Mouse (Mus musculus) fibroblast of lung, adult 2 months (primary cell): ENCODE data around the gene Gm20388.
"Not testable (repeated sequence)": the region's sequence is repeated elsewhere in the genome, so short reads cannot be mapped to it uniquely, and the experiment has no call there.

Source experiments
- DNase-seq: peaks from one replicate; pipeline ENCODE4 v3.0.0-alpha.2; 2011; ENCODE audit warnings: low read depth

Gene Gm20388

DNA sequence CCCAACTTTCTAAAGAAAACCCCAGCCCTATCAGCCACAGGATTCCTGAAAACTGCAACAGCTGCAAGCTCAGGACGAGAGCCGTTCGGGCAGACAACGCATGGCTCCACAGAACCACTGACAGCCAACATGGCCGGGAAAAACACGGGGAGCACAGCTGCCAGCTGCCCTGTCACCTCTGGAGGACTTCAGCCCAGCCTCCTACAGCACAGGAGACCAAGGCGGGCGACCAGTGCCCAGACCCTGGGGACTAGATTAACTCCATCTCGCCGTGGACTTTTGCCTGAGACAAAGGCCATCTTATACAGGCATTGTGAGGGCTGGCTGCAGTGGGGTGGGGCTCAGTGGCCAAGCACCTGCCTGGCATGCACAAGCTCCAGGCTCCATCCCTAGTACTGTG, 1739.3 kb downstream of the Gm20388 start:
- no peak for DNase-seq

DNA sequence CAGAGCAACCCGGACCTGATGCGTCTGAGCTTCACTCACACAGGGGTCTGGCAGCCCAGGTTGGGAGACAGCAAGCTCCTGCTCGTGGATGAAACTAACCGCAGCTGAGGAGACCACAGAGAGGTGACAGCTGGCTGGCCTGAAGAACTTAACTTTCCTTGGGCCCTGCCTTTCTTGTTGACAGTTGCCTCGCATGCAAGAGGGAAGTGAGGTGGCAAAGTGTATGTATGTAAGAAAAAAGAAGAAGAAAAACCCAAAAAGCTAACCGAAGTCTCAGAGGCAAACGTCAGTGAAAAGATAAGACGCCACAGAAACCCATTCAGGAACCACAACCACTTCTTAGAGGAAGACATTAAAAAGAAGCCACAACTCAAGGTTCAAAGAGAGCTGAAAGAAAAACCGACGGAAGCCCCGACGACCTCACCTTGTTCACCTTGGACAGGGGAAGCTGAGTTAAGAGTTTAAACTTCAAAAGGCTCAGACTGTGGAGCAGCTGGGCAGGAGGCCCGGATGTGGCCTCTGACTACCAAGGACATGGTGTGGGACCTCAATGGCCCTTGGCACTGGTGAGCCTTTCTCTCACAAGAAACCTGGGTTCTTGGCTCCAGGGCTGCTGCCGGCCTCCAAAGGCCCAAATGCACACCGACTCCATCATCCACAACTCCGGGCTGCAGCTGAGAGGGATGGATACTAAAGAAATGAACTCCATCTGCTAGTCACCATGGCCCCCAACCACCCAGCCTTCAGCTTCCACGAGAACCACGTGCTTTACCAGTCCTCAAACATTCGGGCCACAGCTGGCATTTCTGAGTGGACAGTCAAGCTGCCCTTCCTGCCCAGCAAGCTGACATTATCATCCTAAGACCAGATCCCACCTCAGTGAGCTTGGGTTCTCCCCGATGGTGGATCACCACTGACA, 1740.0 kb downstream of the Gm20388 start:
- no peak for DNase-seq

GRCm38 (mm10) chr8:121651308-121651873, 1740.8 kb downstream of the Gm20388 start:
- DNase-seq: no peak

GRCm38 (mm10) chr8:121651874-121652361, 1741.3 kb downstream of the Gm20388 start:
- no peak for DNase-seq

DNA sequence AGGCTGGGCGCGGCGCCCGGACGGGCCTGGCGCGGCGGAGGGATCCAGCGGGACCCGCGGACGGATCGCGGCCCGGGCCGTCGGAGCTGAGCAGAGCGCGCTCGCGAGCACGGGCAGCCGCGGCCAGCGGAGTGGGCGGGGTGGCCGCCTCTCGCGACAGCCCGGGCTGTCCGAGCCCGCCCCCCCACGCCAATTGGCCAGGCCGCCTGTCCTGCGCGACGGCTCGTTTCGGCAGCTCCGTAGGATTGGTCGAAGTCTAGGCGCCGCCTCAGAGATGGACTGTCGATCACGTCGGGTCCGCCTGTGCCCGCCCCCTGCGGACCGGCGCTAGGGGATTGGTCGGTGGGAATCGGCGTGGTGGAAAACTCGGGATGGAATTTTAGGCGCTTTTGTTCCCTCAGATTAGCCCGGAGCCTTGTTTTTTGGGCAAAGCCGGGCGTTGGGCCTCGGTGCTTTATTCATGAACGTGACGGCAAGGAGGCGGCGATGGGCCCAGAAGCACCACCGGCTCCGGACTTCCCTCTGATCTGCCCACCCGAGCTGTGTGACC, 1742.2 kb downstream of the Gm20388 start, which contains the start of gene Zcchc14:
TSS of gene Zcchc14 (minus strand) at position 128 of the 550 bp plus-strand sequence.
- peak; percentile 96 for DNase-seq

DNA sequence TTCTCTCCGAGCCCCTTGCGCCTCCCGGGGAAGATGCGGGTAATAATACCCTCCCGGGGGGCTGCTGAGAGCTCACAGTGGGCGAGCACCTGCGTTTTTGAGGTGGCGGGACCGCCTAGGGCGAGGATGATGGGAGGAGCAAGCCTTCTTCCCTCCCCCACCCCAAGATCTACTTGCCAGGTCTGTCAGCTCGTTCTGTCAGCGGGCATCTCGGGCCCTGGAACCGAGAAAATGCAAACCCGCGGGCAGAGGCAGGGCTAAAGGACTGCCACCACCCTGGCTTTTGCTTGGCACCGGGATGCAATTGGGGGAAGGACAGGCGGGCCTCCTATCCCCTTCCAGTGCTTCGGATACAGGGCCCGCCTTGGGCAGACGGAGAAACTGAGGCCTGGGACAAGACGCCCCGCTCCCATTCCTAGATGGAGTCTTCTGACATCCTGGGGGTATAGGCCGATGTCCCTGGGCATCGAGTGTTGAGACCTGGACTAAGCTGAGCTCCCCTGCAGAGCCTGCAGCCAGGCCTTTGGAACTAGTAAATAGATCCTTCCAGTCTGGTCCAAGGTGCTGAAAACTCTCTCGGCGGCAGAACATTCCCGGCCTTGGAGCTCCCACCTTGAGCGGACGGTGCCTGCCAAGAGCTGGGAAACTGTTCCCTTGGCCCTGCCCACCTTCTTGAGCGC, 1742.8 kb downstream of the Gm20388 start:
- no peak for DNase-seq

DNA sequence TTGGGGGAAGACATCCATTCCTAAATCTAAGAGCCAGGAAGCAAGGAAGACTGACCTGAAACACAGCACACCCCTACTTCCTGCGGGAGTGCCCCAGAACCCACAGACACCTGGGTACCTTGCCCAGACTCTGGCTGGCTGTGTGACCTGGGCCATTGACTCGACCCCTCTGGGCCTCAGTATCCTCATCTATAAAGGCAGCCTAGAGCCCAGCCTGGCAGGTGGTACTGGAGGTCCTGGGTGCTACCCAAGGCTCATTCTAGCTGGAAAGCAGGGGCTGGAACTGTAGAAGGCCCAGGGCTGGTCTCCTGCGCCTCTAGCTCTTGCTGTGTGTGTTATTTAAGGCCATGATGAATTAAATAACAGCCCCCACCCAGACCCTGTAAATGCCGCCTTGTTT, 1743.5 kb downstream of the Gm20388 start:
- DNase-seq: no peak

DNA sequence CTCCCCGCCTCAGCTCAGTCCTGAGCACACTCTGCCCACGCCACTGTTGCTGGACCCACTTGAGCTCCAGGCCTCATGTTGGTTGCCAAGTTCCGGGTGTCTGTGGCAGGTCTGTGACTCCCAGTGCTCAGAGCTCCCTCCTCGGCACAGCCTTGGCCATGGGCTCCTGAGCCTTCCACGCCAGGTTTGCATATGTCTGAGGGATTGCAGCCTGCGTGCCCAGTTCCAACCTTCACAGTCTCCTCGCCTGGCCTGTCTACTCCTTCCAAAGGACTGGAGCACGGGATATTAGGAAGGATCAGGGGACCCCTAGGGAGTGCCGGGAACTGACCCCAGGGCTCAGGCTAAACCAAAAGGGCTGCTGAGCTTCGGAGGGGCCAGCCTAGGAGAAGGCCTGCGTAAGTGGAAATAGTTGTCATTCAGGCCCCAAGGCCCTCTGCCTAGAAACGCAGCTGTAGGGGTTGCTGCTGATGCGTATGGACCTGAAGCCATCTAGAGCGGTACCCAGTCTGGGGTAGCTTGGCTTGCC, 1744.4 kb downstream of the Gm20388 start:
- DNase-seq: no peak

DNA sequence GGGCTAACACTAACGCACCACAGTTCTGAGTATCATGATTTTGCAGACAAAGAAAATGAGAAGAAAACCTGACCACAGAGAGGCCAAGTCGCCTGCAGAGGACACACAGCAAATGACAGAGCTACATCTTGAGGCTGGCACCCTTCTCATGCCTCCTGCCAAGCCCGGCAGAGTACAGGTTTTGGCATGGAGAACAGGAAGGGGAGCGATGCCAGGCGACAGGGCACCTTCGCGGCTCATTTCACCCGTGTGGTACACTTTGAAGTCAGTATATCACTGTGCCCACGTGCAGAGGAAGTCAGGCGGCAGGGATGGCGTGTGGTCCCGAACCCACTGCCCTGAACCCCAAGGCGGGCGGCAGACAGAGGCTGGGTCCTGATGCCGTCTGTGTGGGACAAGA, 1750.0 kb downstream of the Gm20388 start:
- DNase-seq: no peak

- DNase-seq: no peak
These were observed 1751.2 kb downstream of the Gm20388 start for GRCm38 (mm10) chr8:121661631-121662357.

GRCm38 (mm10) chr8:121663101-121663500, 1752.5 kb downstream of the Gm20388 start:
- DNase-seq: no peak

DNA sequence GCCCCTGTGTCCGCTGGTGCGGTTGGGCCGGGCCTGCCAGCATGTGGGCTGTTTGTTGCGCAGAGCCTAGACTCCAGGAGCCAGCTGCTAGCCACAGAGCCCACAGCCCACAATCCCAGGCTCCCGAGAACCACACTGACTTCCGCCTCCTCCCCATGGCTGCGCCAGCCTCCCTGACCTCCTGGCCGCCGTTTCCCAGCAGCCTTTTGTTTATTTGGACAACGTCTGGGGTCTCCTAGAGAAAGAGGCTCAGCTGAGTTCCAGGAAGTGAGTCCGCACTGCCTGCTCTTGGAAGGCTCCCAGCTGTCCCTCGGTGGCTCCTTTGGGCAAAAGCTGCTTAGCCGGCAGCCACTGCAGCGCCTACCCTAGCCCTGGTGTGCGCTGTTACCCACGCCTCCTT, 1754.7 kb downstream of the Gm20388 start:
- DNase-seq: peak; percentile 97

GRCm38 (mm10) chr8:121667936-121668500, 1757.4 kb downstream of the Gm20388 start:
- not testable (repeated sequence) for DNase-seq

DNA sequence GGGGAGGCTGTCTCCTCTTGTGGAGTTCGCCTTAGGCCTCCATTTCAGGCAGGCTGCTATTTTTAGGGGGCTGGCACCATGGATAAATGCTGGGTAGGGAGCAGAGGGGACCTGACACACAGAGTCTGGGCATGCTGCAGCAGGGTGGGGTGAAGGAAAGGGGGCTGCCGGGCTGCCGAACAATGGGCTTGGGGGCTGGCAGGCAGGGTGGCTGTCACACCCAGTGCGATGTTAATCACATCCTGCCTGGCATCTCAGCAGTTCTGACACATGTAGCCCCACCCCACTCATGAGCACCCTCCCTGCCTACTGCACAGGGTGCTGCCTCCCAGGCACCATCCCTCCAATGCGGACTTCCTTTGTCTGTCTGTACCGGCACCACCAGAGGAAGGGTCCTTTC, 1757.9 kb downstream of the Gm20388 start:
- DNase-seq: no peak

- peak; percentile 96 for DNase-seq
These were observed 1758.6 kb downstream of the Gm20388 start for GRCm38 (mm10) chr8:121669208-121669607.

DNA sequence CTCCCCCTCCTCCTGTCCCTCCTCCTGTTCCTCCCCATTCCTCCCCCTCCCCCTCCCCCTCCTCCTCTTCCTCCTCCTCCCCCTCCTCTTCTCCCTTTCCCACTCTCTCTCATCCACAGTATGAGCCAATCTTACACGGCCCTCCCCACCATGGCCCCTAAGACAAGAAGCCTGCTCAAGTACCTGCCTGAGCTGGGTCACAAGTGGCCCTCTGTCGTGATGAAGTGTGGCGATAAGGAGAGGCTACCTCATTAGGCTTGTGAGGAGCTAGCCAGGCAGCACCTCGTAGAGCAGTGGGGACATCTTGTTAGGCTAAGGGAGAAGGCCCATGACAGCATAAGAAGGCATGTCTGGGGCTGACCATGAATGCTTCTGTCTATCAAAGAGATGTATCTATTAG, 1762.5 kb downstream of the Gm20388 start:
- DNase-seq: no peak

GRCm38 (mm10) chr8:121673917-121674316, 1763.3 kb downstream of the Gm20388 start:
- no peak for DNase-seq

GRCm38 (mm10) chr8:121674524-121674923, 1763.9 kb downstream of the Gm20388 start:
- no peak for DNase-seq

- DNase-seq: no peak
These were observed 1764.5 kb downstream of the Gm20388 start for GRCm38 (mm10) chr8:121675161-121675560.

GRCm38 (mm10) chr8:121675701-121676100, 1765.1 kb downstream of the Gm20388 start:
- DNase-seq: no peak

GRCm38 (mm10) chr8:121678696-121679095, 1768.1 kb downstream of the Gm20388 start:
- DNase-seq: no peak
